Mouse (Mus musculus) kidney, adult 11 months (tissue): Measurements from ENCODE around the gene Efna1.

ENCODE experiments used
- DNase-seq: peaks from one replicate; pipeline ENCODE4 v3.0.0; 2022

Efna1 gene

DNA sequence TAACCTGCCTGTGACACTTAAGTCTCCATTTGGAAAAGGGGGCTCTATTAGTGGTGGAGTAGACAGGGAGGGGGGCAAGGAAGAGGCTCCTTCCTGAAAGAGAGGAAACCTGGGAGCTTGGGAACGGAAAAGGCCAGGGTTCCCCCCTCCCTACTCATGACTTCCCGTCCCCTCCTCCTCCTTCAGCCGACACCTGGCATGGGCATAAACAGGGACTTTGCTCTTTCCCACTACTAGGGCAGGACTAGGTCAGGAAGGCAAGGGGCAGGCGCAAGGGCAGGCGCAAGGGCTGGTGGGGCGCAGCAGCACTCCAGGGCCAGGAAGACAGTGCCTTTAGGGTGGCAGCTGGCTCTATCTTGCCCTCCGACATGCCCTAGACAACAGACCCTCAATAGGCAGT, 2.8 kb downstream of the Efna1 start:
- DNase-seq: peak; percentile 90

DNA sequence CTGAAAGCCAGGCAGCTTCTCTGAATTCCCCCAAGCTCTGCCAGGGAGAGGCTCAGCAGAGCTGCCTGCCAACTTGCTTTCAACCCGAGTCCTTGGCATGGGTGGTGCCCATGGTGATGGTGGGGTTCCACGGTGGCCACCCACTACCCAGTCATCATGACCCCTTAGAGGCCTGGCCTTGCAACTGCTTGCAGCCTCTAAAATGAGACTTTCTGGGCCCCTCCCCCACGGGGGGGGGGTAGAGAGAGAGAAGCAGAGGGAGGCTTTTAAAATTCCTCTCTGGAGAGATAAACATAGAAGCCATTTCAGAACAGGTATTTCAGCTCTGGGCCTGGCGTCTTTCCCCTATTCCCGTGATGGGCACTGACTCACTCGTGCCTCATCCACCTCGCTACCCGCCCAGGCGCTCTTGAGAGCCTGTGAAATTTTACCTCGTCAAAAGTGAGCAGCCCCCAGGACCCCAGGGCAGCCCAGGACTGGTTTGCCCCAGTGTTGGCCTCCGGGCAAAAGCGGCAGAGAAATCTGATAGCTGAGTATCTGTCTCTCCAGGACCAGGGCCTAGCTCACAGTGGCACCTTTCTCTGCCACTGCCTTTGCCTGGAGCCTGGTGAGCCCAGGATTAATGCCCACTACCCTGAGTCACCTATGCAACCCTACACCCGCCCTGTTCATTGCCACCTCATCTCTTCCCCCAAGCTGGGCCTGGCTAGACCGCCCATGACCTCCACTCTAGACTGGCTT, 3.5 kb downstream of the Efna1 start:
- peak; percentile 59 for DNase-seq

DNA sequence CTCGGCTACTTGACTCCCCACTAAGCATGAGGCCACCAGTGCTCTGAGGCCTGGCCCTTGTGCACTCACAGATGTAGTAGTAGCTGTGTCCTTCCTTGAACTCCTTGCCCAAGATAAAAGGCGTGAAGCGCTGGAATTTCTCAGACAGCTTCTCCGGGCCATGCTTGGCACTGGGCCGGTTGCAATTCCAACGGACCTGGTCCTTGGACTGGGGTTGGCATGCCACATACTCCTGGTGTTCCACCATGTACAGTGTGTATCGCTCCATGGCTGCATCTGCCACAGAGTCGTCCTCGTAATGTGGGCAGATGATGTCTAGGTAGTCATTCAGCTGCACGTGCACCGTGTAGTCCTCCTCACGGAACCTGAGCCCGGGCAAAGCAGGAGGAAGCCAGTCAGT, 4.9 kb downstream of the Efna1 start:
- DNase-seq: peak; percentile 48

DNA sequence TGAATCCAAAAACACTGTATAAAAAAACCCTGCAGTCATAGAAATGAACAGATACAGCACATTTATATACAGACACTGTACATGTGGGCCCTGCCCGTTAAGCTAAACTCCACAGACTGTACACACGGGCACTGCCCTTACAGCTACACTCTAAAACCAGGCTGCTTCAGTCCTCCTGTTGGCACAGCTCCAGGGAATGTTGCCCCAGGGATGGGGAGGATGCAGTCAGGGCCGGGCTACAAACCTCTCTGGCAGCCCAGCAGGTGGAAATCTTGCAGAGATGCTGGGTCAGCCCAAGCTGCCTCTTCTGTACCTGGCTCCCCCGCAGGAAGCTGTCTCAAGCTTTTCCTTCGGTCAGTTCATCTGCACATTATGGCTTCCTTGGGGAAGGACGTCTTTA, 9.2 kb downstream of the Efna1 start:
- no peak for DNase-seq

DNA sequence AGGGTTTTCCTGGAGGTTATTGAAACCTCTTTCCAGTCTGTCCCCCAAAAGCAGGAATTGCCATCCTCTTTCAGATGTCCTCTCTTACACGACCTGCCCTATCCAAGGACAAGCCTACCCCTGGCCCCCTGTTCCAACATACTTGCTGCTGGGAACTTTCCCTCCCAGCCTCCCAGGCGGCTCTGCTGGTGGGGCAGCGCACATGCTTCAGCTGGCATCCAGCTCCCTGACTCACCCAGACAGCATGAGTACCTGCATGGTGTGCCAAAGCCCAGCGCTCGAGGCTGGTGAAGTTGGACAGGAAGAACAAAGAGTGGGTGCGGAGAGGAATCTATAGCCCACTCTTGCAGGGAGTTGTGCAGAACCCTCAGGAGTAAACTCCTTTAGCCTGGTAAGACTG, 10.1 kb downstream of the Efna1 start:
- DNase-seq: no peak

DNA sequence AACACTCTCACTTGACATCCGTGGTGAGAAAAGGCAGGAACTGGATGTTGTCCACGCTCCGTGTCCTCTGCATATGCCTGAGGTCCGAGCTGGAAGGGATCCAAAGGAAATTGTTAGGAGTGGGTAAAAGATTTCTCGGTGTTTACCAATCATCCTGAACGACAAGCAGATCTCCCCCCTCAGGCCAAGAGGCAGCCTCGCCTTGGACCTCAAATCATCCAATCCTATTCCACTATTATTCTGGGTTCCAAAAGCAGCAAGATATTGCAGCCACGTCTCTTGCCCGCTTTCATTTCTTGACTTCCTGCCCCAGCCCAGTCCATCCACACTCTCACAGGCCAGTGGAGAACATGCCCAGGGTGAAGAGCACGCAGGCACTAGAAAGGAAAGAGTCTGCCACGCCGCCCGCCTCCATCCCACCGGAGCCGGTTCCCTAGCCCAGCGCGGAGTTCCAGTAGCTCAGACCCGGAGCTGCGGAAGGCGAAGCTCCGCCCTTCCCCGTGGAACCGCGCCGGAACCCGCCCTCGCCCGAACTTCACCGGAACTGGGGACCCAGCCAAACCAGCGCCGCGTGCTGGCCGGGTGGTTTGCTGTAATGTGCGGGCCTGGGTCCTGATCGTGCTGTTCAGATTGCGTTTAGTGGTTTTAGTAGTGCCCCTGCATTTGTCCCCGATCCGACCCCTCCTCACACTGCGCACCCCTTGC, 10.7 kb downstream of the Efna1 start, which contains the start of gene Slc50a1:
Gene Slc50a1 (minus strand): TSS at position 520 of the 705 bp plus-strand sequence.
- DNase-seq: peak; percentile 78

DNA sequence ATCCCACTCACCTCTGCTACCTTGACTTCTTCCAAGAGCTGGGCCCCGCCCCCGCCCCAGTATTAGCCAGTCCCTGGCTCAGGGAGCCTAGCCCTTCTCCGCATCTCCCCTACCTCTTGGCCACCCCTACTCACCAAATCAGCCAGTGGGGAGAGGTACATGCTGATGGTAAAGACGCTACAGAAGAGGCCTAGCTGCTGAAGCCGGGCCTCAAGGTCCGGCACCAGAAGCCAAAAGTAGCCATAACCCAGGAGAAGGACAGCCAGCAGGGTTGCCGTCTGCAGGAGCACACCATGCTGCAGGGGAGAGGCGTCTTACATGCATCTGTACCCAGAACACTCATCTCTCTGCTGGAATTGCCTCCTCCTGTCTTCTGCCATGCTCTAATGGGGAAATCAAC, 12.0 kb downstream of the Efna1 start:
- no peak for DNase-seq

DNA sequence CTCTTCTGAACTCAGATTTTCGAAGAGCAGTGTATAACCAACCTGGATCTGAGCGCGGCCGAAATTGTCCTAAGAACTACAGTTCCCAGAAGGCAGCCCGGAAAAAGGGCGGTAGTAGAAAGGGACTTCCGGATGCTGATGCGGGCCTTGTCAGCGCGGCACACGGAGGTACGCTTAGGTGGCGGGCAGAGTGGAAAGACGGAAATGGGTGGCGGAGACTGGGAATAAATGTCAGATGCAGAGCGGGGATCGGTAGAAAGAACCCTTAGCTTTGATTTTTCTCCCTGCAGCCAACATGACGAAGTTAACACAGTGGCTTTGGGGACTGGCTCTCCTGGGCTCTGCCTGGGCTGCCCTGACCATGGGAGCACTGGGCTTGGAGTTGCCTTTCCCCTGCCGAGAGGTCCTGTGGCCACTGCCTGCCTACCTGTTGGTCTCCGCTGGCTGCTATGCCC, 14.5 kb downstream of the Efna1 start:
- peak; percentile 78 for DNase-seq

DNA sequence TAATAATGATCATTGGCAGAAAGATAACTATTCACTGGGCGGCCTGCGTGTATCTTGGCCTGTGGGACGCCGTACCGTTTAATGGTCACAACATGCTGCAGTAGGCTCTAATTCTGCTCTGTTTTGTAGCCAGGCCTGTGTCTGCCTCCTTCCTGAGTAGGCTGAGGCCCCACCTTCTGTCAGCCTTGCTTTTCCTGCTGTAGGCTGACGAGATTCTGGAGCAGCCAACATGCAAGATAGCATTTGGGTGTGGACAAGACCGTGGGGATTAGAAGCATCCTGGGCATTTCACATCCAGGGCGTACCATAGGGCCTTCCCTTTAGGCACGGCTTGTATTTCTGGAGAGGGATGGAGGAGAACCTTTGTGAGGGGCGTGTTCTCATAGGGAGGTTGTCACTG, 18.5 kb downstream of the Efna1 start:
- peak; percentile 58 for DNase-seq

DNA sequence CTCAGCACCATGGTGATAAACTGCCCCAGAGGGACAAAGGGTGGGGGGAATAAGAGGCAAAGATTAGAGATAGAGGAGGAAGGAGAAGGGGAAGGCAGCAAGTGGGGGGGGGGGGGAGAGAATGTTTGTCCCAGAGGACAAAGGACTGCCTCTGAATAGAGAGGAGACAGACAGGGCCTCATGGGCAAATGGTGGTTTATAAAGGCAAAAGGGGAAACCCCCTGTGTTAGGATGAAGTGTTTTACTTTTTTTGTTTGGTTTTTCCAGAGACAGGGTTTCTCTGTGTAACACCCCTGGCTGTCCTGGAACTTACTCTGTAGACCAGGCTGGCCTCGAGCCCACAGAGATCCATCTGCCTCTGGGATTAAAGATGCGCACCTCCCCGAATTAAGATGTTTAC, 20.7 kb downstream of the Efna1 start:
- DNase-seq: no peak

DNA sequence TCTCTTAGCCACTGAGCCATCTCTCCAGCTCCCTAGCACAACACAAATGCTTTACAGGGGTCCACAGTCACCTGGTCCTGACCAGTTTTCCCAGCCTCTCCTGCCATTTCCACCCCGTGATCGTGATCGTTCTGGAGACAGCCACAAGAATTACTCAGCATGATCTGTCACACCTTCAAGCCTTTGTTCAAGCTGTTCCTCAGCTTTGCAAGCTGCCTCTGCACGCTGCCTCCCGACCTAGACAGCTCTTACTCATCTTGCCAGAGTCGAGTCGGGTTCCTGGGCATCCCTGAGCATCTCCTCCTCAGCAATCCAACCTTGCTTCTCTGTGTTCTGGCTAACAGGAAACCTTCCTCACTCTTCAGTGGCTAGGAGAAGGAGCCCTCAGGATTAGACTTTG, 21.9 kb downstream of the Efna1 start, which contains the start of gene Dpm3:
Gene Dpm3 (plus strand): TSS at position 283 of the 400 bp plus-strand sequence.
- no peak for DNase-seq

DNA sequence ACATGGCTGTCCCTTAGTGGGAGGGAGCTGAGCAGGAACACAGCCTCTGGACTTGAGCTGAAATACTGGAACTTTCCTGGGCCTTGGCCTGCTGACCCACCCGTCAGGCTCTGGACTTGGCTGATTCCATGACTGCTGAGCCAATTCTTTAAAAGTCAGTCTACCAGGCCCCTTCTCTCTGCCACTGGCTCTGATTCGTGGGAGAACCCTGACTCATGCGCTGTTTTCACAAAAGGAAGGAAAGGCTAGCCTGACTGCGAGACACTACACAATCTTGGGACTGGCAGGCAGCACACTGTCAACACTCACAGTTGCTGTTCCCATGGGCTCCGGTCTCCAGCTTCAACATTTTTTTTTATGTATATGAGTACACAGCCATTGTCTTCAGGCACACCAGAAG, 24.8 kb downstream of the Efna1 start:
- DNase-seq: no peak

DNA sequence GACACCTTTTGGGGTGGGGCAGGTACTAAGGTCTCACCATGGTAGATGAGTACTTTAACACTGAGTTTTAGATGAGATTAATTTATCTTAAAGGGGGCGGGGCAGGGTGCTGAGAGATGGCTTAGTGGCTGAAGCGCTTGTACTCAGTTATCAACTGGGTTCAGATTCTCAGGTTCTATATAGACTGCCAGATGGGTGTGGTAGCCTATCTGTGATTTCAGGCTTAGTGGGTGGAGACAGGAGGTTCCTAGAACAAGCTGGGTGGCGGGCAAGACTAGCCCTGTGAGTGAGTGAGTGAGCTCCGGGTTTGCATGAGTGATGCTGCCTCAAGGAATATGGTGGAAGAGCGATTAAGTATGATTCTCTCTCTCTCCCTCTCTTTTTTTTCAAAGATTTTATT, 25.9 kb downstream of the Efna1 start:
- no peak for DNase-seq

DNA sequence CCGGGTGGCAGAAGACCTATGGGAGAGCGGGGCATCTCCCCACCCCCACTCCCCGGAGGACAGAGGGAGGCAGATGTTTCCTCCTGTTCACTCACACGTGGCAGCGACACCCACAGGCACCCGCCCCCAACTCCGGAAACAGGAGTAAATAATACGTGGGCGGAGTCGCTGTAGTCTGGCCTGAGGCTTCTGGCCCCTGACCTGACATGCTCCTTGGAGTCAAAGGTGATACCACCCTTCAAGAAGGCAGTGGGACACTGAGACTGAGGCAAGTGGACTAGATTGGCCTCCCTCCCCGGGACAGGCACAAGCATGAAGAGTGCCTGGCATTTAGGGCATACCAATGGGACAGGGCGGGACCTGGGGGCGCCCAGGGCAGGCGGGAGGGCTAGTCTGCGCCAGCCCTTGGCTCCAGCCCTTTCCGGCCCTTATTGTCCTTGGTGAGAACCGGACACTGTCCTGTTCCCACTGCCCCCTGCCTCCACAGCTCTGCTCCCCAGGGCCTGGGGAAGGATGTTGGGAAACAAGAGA, 29.5 kb downstream of the Efna1 start:
- DNase-seq: peak; percentile 77

DNA sequence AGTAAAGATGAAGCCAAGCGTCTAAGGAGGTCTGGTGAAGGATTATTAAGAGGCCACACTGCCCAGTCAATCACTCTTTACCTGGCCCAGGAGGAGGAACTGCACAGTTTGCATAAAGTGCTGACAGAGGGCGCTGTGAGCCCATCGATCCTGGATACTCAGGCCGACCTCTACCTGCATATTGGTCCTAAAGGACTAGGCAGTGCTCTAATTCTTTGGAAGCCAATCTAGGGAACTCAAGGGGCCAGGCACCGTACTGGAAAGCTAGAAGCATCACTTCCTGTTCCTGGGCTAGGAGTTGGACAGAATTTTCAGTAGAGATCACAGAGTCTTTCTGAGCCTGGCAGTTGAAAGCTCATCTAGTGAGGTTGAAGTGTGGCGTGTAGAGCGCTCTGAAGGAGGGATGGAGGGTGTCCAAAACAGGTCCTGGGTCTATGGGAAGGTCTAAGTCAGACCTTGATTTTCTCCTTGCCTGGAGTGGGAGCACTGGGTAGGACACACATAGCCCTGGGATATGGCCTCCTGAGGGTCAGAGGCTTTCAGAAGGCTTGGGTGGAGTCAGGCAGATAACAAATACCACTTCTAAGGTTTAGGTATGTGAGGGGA, 30.4 kb downstream of the Efna1 start:
- DNase-seq: peak; percentile 81

DNA sequence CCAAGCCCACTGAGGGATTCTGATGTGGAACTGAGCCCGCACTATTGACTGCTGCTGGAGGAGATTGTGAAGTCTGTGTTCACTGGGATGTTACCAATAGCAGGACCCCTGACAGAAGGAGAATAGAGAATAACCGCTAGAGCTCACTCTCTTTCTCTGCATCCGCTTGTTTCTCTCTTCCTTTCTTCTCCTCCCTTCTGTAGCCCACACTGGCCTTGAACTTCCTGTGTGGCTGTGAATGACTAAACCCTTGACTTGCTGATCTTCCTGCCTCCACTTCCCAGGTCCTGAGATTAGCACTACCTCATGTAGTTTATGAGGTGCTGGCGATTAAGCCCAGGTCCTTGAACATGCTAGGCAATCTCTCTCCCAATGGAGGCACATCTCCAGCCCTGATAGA, 33.5 kb downstream of the Efna1 start:
- no peak for DNase-seq

DNA sequence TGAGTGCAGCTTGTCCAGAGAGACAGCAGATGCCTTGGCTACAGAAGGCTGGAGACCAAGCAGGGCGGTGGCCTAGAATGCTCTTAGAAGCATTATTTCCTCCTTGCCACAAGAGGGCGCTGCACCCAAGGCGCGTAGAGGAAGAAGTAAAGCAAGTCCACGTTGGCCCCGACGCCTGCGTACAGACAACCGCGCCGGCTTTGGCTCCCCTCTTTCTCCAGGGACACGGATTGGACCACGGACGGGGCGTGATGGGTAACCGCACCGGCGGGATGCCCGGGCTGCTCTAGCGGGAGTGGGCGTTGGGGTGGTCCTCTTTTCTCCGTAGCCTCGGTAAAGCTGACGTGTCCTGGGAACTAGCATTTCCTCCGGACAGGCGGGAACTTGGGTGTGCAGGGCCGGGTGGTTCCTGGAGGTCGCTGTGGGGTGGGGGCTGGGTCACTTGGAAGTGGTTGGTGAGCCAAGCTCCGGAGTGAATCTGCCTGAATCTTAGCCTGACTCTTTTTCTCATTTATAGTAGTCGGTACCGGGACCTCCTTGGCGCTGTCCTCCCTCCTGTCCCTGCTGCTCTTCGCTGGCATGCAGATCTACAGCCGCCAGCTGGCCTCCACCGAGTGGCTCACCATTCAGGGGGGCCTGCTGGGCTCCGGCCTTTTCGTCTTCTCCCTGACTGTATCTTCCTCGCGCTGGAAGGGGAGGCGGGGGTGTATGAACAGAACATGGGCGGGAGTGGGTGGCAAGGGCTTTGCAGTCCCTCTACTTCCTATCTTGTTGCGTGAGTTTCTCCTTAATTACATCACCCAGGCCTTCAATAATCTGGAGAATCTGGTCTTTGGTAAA, 34.5 kb downstream of the Efna1 start, which contains the start of gene Trim46:
Gene Trim46 (minus strand): TSS at position 49 of the 840 bp plus-strand sequence.
- peak; percentile 86 for DNase-seq

DNA sequence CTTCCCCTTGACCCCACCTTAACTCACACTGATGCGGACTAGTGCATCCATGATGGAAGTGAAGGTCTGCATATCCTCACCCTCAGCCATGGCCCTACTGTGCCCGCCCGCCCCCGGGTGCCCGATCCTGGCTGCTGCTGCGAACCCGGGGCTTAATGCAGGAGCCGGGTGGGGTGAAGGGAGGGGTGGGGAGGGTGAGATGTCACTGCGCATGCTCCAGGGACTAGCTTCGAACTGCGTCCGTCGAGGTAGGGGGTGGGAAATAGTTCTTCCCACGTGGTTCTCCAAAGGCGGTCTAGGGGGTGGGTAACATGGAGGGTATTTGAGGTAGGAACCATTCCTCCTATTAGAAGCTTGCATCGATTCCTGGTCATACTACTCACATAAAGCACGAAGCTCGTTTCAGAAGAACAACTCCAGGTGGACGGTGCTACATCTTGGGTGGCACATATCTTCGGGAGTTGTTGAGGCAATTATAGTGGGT, 35.2 kb downstream of the Efna1 start, which contains the start of gene Krtcap2:
Gene Krtcap2 (plus strand): TSS at position 279 of the 484 bp plus-strand sequence.
- no peak for DNase-seq

DNA sequence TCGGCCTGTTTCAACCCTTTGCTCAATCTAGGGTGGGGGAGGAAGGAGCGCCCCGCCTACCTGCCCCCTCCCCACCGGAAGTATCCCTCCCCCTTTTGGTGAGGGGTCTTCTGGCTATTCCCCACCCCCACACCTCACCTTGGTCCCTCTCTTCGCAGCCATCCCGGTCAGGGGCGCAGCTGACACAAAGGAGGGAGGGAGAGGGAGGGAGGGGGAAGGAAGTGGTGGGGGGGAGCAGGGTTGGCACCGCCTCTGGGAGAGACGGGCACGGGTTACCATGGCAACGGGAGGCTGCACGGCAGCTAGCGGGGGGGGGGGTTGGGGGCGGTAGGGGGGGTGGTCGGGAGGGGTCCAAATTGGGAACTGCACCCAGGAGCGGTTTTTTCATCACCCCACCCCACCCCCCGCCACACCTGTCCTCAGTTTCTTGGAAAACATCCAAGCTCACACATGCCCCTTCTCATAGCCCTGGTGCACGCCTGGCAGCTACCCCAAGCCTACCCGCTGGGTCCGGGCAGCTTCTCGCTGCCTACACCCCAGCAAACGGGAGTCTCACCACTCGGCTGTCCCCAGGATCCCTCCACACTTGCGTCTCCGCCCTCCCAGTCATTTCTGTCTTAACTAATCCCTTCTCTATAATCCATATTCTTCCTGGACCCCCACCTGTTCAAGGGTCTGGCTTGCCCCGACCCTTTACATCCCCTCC, 35.8 kb downstream of the Efna1 start:
- no peak for DNase-seq

DNA sequence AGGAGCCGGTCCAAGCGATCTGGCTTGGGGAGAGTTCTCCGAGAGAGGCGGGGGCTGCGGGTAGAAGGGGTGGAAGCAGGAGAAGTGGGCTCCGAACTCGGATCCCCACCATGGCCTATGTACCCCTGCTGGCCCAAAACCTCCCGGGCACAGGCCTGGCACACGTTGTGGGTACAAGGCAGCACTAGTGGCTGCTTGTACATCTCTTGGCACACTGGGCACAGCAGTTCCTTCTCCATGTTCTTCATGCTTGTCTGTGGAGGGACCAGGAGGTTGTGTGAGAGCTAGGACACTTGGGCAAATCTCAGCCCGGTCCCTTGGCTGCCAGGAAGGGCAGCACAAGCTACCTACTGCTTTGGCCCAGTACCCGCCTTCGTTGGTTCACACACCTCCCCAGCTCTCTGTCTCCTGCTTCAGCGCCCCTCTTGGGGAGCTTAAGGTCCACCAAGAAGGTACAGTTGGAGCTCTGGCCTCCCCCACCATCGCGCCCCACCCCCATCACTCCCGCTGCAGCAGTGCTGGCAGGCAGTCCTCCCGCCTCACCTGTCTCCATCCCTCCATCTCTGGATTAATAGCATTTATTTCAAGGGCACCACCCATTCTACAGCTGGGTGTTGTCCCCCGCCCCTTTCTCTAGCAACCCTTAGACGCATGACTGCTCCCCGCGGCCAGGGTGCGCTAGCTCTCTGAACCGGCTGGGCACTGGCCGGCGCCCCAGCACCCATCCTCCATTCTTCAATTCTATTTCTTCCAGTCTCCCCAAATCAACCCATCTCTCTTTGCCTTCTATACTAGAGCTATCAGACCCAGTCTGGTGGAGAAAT, 36.6 kb downstream of the Efna1 start:
- DNase-seq: peak; percentile 58

DNA sequence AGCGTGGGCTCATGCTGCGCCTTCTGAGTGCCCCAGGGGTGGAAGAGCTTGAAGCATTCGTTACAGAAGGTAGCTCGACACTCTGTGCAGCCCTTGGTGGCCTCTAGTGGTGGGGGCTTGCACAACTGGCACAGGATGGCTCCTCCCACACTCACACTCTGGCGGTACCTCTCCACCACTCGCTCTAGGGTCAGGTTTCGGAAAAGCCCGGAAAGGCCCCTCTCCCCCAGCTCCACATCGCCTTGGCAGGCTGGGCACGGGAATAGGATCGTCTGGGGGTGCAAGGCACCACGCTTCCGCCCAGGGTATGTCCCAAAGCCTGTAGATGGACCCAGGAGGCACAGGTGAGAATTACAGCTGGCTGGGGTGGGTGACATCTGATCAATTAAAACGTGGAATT, 37.3 kb downstream of the Efna1 start:
- peak; percentile 72 for DNase-seq
